Mouse (Mus musculus): Measurements from ENCODE around the gene Slc5a2.

Gene Slc5a2

DNA sequence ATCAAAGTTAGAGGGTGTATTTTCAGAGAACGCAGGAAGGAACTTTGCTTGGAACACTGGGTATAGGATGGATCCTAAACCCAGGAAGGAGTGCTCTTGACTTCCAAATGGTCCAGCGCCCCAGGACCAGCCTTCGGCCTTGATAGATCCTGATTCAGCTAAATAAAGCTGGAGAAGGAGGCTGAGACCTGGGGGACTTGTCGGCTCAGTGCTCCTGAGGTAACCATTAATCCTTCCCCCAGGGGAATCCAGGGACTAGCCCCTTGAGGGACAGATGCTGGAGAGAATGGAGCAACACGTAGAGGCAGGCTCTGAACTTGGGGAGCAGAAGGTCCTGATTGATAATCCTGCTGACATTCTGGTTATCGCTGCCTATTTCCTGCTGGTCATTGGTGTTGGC lies at the start of gene Slc5a2:
TSS of gene Slc5a2 (plus strand) at position 247 of the 400 bp plus-strand sequence.
- DNase-seq (ENCODE audit: low spot score in 2 of 2) = no peak

DNA sequence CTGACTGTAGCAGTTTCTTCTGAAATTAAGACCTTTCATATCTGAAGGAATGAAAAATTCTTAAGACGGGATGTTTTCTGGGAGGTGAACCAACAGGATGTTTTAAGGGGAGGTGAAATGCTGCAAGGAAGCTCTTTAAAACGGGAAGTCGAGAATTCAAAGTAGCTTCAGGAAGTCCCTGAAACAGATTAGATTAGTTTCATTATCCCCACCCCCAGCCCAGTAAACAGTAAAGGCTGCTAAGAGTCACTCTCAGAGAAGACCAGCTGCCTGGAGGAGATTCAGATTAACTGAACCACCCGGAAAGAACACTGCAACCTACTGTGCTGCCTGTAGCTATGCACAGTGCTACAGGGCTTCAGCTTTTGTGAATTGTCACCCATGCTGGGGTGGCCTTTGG lies 45.5 kb upstream of the Slc5a2 start:
- DNase-seq (ENCODE audit: low spot score in 2 of 2) = no peak

DNA sequence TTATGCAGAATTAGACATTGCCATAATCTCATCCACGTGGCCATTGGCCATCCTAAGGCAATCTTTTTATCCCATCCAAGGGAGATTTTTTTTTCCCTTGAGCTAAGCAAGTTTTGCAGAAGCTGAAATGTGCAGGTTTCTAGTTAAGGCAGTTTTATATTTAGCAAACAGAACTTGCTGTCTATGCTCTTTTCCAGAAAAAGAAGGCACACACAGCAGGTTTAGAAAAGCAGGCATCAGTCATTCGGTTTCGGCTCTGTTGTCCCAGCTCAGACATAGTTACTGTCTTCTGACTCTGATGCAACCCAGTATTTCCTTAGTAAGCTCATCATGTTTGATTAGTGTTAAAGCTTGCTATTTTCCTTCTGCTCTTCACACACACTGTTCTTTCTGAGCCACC lies 44.5 kb upstream of the Slc5a2 start:
- no peak for DNase-seq (ENCODE audit: low spot score in 2 of 2)

DNA sequence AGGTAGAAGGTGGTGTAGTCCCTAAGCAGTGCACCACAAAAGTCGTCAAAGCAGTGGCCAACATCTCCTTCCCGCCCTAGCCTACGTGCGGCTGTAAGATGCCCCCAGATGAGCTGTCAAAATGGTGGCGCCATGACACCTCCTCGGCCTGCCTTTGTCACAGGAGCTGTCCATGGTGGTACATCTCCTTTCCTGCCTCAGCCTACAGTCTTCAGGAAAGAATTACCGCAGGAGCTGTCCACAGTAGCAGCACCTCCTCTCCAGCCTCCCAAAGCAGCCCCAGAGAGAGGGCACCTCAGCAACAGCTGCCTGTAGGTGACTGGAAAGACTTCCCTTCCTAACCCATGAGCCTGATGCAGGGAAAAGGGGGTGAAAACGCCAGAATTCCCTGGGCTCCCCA lies 33.7 kb upstream of the Slc5a2 start:
- DNase-seq (ENCODE audit: low spot score in 2 of 2) = no peak

DNA sequence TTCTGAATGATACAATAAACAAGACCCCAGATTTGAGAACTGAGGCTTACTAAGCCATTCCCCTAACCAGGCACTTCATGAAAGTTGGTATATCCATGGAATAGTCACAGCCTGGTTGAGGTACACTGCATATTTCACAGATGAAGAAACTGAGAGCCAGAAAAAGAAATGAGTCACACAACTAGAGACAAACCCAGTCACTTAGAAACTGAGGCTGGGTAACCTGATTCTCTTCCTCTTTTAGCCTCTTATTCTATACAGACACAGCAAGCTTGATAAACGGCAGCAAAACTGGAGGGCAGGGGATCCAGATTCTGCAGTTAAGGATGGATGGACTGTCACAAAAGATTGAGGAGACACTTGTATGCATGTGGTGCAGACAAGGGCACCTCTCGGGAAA lies 30.7 kb upstream of the Slc5a2 start:
- no peak for DNase-seq (ENCODE audit: low spot score in 2 of 2)

DNA sequence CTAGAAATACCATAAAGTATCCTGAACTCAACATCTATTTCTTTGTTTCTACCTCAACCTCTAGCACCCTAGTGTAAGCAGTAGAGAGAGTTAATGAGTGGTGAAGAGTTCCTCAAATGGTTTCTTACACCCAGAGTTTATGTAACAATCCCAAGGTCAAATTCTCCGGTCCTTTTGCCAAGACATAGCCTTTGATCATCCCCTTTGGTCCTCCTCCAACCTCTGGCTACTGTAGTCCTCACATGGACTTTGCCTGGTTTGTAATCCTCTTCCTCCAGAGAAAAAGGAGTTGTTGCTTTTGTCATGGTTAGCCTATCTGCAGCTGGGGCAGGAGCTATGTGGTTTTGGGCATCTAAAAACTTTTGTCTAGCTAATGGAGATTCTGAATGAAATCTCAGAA lies 30.0 kb upstream of the Slc5a2 start:
- no peak for DNase-seq (ENCODE audit: low spot score in 2 of 2)

DNA sequence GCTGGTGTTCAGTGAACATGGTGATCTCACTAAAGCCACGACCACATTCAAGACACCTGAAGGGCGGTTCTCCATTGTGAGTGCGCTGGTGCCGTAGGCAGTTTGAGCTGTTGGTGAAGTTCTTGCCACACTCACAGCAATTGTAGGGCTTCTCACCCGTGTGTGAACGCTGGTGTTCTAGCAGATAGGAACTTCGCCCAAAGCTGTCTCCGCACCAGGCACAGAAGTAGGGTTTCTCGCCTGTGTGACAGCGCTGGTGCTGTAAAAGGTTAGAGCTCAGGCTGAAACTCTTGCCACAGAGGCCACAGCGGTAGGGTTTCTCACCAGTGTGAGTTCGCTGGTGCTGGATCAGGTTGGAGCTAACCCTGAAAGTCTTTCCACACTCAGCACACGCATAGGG lies 29.0 kb upstream of the Slc5a2 start:
- no peak for DNase-seq (ENCODE audit: low spot score in 2 of 2)

DNA sequence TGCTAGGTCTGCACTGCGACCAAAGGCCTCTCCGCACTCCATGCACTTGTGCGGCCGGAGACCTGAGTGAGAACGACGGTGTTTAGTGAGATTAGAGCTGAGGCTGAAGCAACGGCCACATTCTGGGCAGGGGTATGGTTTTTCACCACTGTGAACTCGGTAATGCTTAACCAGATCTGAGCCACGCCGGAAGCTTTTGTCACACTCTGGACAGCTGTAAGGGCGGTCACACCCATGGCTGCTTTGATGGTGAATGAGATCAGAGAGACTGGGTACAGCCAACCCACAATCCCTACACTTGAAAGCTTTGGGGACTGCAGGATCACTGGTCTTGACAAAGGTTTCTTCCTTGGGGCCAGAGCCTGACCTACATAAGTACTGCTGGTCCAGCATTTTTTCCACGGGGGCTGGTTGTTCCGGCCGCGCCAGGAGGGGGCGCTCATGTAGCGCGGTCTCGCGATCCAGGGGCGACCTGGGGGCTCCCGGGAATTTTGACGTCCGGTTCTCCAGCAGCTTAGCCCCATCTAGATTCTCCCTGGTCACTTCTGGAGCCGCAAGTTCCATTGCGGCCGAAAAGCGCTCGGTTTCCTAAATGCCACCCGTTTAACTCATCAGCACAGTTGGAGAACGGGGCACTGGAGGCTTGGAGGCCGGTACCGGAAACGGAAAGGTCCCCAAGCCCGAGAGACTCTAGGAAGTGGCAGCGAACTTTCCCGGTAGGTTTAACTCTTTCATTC lies 28.4 kb upstream of the Slc5a2 start, which contains the start of gene Armc5:
TSS of gene Armc5 (plus strand) at position 487 of the 737 bp plus-strand sequence.
- DNase-seq (ENCODE audit: low spot score in 2 of 2) = peak in 1 of 2 experiments; percentile 88

DNA sequence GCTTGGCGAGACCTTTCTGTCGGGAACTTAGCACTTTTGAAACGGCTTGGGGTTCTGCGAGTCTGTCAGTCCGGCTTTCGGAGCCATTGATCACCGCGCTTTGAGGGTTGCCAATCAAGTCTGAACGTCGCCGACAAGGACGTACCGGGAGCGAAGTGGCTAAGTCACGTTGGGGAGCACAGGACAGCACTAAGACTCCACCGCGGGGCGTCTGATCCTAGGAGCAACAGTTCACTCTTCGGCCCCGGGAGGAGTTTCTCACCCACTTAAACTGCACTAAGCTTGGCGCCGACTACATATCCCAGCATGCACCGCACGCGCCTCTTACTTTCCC lies 27.9 kb upstream of the Slc5a2 start:
- DNase-seq (ENCODE audit: low spot score in 2 of 2) = no peak

DNA sequence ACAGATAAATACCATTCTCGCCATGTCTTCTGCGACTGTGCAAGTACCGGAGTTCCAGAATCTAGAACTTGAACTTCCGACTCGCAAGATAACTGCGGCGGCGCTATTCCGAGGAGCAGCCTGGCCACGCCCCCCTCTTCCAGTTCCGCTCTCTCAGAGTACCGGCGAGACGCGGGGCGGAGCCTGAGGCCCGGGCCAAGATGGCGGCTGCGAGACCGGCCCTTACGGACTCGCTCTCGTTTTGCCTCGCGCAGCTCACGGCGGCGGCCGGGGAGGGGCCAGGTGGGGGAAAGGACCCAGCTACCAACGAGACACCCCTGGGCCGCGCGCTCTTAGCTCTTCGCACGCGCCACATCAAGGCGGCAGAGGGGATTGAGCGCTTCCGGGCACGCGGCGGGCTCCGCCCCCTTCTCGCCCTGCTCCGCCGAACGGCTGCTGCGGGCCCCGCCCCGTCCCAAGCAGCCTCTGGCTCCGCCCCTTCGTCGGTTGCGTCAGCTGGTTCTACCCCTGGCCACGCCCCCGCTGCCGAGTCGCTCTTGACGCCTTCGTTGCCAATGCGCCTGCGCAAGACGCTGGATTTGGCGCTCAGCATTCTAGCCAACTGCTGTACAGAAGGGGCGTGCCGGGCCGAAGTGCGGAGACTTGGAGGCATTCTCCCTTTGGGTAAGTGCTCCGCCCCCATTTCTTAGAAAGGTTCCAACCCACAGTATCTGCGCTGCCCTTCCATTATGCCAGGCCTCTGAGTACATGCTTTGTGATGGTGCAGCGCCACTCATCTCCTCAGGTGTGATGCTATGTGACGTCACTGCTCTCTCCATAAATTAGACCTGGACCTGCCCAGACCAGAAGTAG lies 27.3 kb upstream of the Slc5a2 start, which contains the start of gene 9130023H24Rik:
TSS of gene 9130023H24Rik (minus strand) at position 105 of the 852 bp plus-strand sequence.
- peak; percentile 96 to 99 for DNase-seq (ENCODE audit: low spot score in 2 of 2)

DNA sequence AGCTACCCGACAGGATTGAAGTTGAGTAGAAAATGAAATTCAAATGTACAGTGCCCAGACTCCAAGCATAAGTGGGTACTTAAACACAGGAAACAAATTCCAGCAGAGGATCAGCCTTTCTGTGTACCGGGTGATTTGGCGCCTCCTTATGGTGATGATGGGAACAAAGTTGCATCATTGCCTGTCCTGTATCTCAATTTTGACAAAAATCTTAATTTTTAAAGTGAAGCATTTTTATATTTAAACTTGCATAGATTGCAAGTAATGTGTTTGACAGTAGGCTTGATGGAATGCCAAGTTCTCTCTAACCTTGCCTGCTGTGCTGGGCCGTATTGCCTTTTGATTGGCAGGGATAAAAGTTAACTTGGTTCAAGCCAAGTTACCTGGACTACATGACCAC lies 26.5 kb upstream of the Slc5a2 start:
- no peak for DNase-seq (ENCODE audit: low spot score in 2 of 2)

DNA sequence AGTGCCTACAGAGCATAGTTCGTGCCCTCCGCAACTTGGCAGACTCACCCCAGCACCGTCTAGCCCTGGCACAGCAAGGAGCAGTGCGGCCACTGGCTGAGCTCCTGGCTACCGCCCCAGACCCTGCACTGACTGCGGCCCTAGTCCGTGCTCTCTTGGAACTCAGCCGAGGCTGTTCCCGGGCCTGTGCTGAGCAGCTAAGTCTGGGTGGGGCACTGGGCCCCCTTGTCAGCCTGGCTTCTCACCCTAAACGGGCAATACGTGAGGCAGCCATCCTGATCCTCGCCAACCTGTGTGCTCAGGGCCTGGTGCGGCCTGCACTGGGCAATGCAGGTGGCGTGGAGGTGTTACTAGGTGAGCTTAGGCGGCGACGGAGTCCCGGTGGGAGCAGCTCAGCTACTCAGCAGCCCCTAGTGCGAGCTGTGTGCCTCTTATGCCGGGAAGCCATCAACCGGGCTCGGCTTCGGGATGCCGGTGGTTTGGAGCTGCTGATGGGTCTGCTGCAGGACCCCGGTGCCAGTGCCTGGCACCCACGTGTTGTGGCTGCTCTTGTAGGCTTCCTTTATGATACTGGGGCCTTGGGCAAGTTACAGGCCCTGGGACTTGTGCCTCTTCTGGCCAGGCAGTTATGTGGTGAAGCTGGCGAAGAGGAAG lies 25.2 kb upstream of the Slc5a2 start:
- no peak for DNase-seq (ENCODE audit: low spot score in 2 of 2)

DNA sequence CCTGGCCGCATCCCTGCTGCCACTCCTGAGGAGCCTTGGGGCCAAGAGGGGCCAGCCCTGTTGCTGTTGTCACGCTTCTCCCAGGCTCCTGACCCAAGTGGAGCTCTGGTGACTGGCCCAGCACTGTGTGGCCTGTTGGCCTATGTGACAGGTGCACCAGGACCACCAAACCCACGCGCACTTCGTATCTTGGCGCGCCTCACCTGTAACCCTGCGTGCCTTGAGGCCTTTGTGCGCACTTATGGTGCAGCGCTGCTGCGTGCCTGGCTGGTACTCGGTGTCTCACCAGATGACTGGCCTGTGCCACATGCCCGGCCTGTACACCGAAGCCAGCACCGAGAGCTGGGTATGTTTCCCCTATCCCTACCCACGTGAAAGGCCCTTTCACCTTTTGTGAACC lies 23.1 kb upstream of the Slc5a2 start:
- DNase-seq (ENCODE audit: low spot score in 2 of 2) = no peak

DNA sequence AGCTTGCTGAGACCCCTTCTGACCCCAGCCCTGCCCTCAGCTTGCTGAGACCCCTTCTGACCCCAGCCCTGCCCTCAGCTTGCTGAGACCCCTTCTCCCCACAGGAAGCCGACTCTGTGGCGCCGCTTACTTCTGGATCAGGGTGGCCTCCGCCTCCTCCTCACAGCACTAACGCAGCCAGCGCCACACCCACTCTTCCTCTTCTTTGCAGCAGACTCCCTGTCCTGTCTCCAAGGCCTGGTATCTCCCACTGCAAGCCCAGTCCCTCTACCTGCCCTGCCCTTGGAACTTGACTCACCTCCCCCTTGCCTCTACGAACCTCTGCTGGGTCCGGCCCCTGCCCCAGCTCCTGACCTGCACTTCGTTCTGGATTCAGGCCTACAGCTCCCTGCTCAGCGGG lies 21.5 kb upstream of the Slc5a2 start:
- DNase-seq (ENCODE audit: low spot score in 2 of 2) = no peak

DNA sequence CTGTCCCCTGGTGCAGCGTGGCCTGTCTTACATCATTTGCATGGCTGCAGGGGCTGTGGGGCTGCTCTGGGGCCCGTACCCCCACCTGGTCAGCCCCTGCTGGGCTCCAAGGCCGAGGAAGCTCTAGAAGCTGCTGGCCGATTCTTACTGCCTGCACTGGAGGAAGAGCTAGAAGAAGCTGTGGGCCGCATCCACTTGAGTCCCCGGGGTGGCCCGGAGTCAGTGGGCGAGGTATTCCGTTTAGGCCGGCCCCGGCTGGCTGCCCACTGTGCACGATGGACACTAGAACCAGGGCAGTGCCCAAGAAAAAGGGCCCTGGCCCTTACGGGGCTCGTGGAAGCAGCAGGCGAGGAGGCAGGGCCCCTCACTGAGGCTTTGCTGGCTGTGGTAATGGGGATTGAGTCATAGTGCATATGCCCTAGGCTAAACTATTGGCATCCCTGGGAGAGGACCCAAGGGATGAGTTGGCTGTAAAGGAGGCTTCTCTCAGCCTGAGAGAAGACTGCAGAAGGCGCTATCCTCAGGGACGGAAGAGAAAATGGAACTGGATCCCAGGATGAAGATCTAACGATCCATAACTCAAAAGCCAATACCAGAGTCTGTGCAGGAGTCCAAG lies 20.9 kb upstream of the Slc5a2 start:
- no peak for DNase-seq (ENCODE audit: low spot score in 2 of 2)

DNA sequence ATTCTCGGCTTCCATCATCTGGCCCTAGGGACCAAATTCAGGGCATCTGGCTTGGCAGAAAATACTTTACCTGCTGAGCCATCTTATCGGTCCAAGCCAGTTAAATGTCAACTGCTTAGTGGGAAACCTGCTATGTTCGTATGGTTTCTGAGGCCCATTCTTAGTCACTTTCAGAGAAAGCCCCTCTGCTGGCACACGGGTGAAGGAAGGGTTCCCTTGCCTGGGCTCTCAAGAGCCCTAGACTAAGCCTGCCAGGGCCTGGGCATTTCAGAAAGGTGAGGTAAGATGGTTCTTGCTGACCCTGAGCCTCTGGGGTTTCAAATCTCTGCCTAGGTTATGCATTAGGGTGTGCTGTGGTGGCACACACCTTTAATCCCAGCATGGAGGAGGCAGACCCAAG lies 19.9 kb upstream of the Slc5a2 start:
- DNase-seq (ENCODE audit: low spot score in 2 of 2) = no peak

DNA sequence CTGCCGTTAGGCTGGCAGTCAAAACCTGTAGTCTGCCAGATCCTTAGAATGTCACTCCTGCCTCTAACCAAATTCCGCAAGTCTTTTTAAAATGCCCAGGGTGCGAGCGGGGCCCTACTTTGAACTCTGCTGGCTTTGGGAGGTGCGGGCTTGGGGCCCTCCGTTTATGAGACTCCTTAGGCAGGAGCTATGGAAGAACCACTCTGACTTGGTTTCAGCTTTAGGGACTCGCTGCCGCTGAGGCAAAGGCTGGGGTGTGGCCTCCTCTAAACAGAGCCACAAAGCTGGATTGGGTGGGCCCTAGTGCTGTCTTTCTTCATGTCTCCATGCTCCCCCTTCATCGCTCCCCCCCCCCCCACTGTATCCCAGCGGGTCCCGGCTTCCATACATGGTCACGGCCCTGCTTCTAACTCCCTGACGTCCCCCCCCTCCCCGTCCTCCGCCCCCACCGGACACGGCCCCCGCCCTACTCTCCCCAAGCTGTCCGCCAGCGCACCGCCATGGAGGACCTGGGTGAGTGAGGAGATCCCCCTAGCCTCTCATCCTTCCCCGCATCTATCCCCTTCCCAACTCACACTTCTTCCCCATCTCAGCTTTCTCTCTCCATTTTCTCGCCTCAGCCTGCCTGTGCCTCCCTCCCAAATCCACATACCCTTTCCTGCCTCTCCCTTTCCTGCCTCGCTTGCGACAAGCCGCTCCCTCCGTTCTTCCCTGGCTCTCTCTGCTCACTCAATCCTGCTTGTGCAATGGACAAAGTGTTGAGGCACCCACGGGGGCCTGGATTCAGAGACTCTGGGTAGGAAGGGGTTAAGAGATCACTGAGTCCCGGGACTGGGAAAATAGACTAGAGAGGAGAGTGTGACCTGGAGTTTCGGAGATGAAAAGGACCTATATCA lies 18.7 kb upstream of the Slc5a2 start, which contains the start of gene Tgfb1i1:
TSS of gene Tgfb1i1 (plus strand) at position 317 of the 896 bp plus-strand sequence.
- DNase-seq (ENCODE audit: low spot score in 2 of 2) = peak in 1 of 2 experiments; percentile 57

DNA sequence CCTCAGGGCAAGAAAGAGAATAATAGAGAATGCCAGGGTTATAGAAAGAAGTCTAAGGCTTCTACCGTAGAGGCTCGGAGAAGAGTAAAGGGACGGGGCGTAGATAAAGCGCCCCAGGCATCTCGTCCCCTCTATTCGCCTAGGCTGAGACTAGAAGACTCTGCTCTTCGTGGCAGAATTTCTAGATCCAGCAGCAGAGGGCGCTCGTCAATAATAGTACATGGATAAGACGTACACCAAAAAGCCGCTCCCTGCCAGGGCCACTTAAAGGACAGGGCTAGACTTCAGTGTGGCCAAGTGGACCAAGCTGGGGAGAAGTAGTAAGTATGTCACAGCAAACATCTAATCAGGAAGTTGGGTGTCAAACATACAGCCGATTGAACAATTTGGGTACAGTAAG lies 18.0 kb upstream of the Slc5a2 start:
- DNase-seq (ENCODE audit: low spot score in 2 of 2) = peak in 1 of 2 experiments; percentile 91

DNA sequence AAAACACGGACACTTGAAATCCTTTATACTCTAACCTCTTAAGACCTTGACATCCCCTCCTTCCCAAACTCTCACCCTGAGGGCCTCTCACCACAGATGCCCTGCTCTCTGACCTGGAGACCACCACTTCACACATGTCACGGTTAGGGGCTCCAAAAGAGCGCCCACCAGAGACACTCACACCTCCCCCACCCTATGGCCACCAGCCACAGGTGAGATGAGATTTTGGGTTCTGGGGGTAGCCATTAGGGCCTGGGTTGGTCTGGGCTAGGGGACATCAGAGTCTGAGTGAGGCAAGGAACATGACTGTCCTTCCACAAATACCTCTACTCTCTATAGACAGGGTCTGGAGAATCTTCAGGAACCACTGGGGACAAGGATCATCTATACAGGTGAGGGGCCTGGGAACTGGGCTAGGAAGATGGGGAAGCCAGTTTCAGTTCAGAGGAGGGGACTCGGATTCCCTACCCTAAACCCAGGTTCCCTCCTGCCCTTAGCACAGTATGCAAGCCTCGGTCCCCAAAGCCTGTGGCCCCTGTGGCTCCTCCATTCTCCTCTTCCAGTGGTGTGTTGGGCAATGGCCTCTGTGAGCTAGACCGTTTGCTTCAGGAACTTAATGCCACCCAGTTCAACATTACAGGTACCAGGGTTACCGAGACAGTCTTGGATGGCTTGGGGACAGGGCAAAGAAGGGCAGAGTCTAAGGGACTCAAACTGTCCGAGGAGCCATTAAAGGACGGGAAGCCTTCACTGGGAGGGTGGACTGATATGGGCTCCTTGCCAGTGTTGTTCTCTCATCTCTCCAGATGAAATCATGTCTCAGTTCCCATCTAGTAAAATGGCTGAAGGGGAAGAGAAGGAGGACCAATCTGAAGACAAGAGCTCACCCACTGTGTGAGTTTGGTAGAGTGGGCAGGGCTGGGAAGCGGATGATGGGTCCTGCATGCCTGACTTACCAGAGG lies 17.1 kb upstream of the Slc5a2 start:
- no peak for DNase-seq (ENCODE audit: low spot score in 2 of 2)

DNA sequence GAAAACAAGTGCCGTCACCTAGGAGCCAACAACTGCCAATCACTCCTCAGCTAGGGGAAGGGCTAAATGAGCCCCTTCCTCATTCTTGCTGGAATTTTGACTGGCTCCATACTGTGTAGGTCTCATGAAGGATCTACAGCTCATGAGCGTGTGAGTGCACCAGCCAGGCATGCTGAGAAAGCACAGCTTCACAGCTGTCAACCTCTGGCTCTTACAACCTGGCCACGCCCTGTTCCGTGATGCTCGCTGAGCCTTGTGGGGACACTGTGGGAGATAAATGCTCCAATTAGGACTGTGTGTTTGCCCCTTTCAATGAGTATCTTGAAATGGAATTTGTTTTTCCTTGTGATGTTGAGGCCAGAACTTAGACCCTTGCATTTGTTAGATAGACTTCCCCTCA lies 15.5 kb upstream of the Slc5a2 start:
- DNase-seq (ENCODE audit: low spot score in 2 of 2) = no peak
